Mouse (Mus musculus) adrenal gland, postnatal 14 days (tissue): ENCODE data around the gene Chn2. TPM values are rescaled to one million over a fixed set of nuclear protein-coding genes. Genes with fewer than 3 reads are reported as not detected.

ENCODE experiments used
- DNase-seq: peaks from one replicate; pipeline ENCODE4 v3.0.0; 2021; ENCODE audit warnings: mixed read lengths
- total RNA-seq: library from RNA; stranded (reverse); gene quantifications from 2 replicates; pipeline ENCODE4 v1.2.3, GENCODE M21; 2021

The Chn2 gene
- total RNA-seq, 1 experiment from 2014 or later: 9.9 TPM

GRCm38 (mm10) chr6:54289774-54290500 is 250.6 kb downstream of the Chn2 start:
- DNase-seq: no peak

- DNase-seq: no peak
Observed at GRCm38 (mm10) chr6:54297231-54297630, 257.9 kb downstream of the Chn2 start.

- no peak for DNase-seq
Observed at GRCm38 (mm10) chr6:54299417-54299816, 260.1 kb downstream of the Chn2 start.

GRCm38 (mm10) chr6:54305777-54306176 is 266.4 kb downstream of the Chn2 start:
- DNase-seq: no peak

- no peak for DNase-seq
Observed at GRCm38 (mm10) chr6:54313071-54313470, 273.7 kb downstream of the Chn2 start.

GRCm38 (mm10) chr6:54318618-54319017 is 279.3 kb downstream of the Chn2 start:
- no peak for DNase-seq

GRCm38 (mm10) chr6:54319198-54319597 is 279.8 kb downstream of the Chn2 start:
- no peak for DNase-seq

GRCm38 (mm10) chr6:54320236-54320635 is 280.9 kb downstream of the Chn2 start:
- DNase-seq: no peak

- no peak for DNase-seq
Observed at GRCm38 (mm10) chr6:54325246-54325885, 286.0 kb downstream of the Chn2 start, which contains the start of gene Prr15. Prr15 (plus strand) TSS chr6:54325835.

- peak; percentile 85 for DNase-seq
Observed at GRCm38 (mm10) chr6:54326671-54327625, 287.6 kb downstream of the Chn2 start.

GRCm38 (mm10) chr6:54327626-54328003 is 288.3 kb downstream of the Chn2 start:
- DNase-seq: peak; percentile 87

GRCm38 (mm10) chr6:54328783-54329182 is 289.4 kb downstream of the Chn2 start:
- no peak for DNase-seq

GRCm38 (mm10) chr6:54329598-54329997 is 290.2 kb downstream of the Chn2 start:
- no peak for DNase-seq

GRCm38 (mm10) chr6:54330166-54330565 is 290.8 kb downstream of the Chn2 start:
- DNase-seq: no peak

- DNase-seq: no peak
Observed at GRCm38 (mm10) chr6:54331765-54332164, 292.4 kb downstream of the Chn2 start.

- peak; percentile 51 for DNase-seq
Observed at GRCm38 (mm10) chr6:54332203-54332602, 292.8 kb downstream of the Chn2 start.

GRCm38 (mm10) chr6:54333116-54333651 is 293.8 kb downstream of the Chn2 start:
- DNase-seq: no peak

- DNase-seq: no peak
Observed at GRCm38 (mm10) chr6:54333652-54334396, 294.5 kb downstream of the Chn2 start.

- DNase-seq: no peak
Observed at GRCm38 (mm10) chr6:54337321-54337720, 298.0 kb downstream of the Chn2 start.

GRCm38 (mm10) chr6:54341133-54341532 is 301.8 kb downstream of the Chn2 start:
- DNase-seq: no peak

GRCm38 (mm10) chr6:54342223-54342622 is 302.9 kb downstream of the Chn2 start:
- no peak for DNase-seq
